9 mouse cellular contexts compared by ENCODE assay signal in genomic region chr5:114825978-114826691, GRCm38 (mm10). TPM values are rescaled to one million over a fixed set of nuclear protein-coding genes. Genes with fewer than 3 reads are reported as not detected.
DNase-seq lines count a peak whose midpoint lies in the region; ATAC-seq and TF ChIP-seq lines count a peak whose summit lies in the region.
"Had no signal": no experiment of that assay in that cellular context is flagged by ENCODE, and none has a peak within 500 bp of the region (broad histone marks: within the 10 kb centered on the region; RNA-seq: fewer than 3 reads in every experiment).

No protein-coding gene starts in this region.

- TF ChIP-seq CTCF in ES-Bruce4 (IDR thresholded peaks at IDR 0.05; ENCODE audit: low read depth, low read length) = no peak

- peak; percentile 89 for DNase-seq in adrenal gland, postnatal 14 days
- DNase-seq in embryonic facial prominence, embryonic 10.5 days (ENCODE audit: low spot score) = peak; percentile 95
- DNase-seq in heart, postnatal 4 days = peak; percentile 64
- DNase-seq in limb, embryonic 11.5 days (ENCODE audit: low spot score) = peak; percentile 91
- peak; percentile 97 for DNase-seq in midbrain, embryonic 11.5 days (ENCODE audit: low spot score, missing footprints)
- no peak for DNase-seq in left cerebral cortex, postnatal 36 days (ENCODE audit: low spot score in 2 of 2)

- H3K27ac ChIP-seq in ES-Bruce4 (ENCODE audit: insufficient read depth, low read length) = peak overlapping the region; percentile 27
- peak overlapping the region; percentile 85 for H3K27ac ChIP-seq in embryonic facial prominence, embryonic 10.5 days (replicated peaks)
- H3K27ac ChIP-seq in limb, embryonic 11.5 days (replicated peaks; ENCODE audit: low read depth, low read length) = no peak overlapping the region
- no peak overlapping the region for H3K27ac ChIP-seq in midbrain, embryonic 11.5 days (ENCODE audit: low read depth, low read length)
- H3K27ac ChIP-seq in stomach, embryonic 14.5 days (ENCODE audit: low read length) = no peak overlapping the region

- H3K9ac ChIP-seq in ES-Bruce4 (ENCODE audit: low read depth, poor library complexity, severe bottlenecking) = peak overlapping the region; percentile 53
- peak overlapping the region; percentile 62 for H3K9ac ChIP-seq in limb, embryonic 11.5 days (ENCODE audit: low read length)
- H3K9ac ChIP-seq in midbrain, embryonic 11.5 days (ENCODE audit: low read length) = peak overlapping the region; percentile 34; the same call in 1 of the 2 replicates
- no peak overlapping the region; the same call in 1 of the 2 replicates for H3K9ac ChIP-seq in stomach, embryonic 14.5 days (replicated peaks; ENCODE audit: low read depth, low read length)

- no peak for TF ChIP-seq EP300 in ES-Bruce4 (IDR thresholded peaks at IDR 0.05; ENCODE audit: insufficient read depth, low read depth, low read length)

- intact Hi-C loops in left cerebral cortex, postnatal 36 days (cut with DNase I) = no loop called here

- H3K36me3 ChIP-seq in ES-Bruce4 (ENCODE audit: control insufficient read depth, insufficient read depth, low read length, poor library complexity, severe bottlenecking) = peaks cover 2% of the 10 kb centered on the region; the same call in 1 of the 2 replicates
- H3K36me3 ChIP-seq in embryonic facial prominence, embryonic 10.5 days (replicated peaks) = peaks cover 14% of the 10 kb centered on the region
- peaks cover 3% of the 10 kb centered on the region; the same call in 1 of the 2 replicates for H3K36me3 ChIP-seq in limb, embryonic 11.5 days (ENCODE audit: control insufficient read depth, insufficient read depth, low read length)
- H3K36me3 ChIP-seq in midbrain, embryonic 11.5 days (ENCODE audit: control insufficient read depth, insufficient read depth, low read length) = no peaks in the 10 kb centered on the region
- H3K36me3 ChIP-seq in stomach, embryonic 14.5 days (ENCODE audit: control insufficient read depth, insufficient read depth, low read length) = no peaks in the 10 kb centered on the region

- H3K4me3 ChIP-seq in ES-Bruce4 (ENCODE audit: low read depth, low read length) = peak overlapping the region; percentile 57
- peak overlapping the region; percentile 54 for H3K4me3 ChIP-seq in embryonic facial prominence, embryonic 10.5 days
- H3K4me3 ChIP-seq in limb, embryonic 11.5 days (ENCODE audit: low read depth, low read length) = peak overlapping the region; percentile 22; the same call in 1 of the 2 replicates
- H3K4me3 ChIP-seq in midbrain, embryonic 11.5 days (ENCODE audit: low read depth, low read length) = peak overlapping the region; percentile 23
- peak overlapping the region; percentile 27 for H3K4me3 ChIP-seq in stomach, embryonic 14.5 days (ENCODE audit: low read depth, low read length)

- H3K27me3 ChIP-seq in ES-Bruce4 (ENCODE audit: control insufficient read depth, insufficient read depth, low read length, poor library complexity, severe bottlenecking) = no peaks in the 10 kb centered on the region
- no peaks in the 10 kb centered on the region for H3K27me3 ChIP-seq in embryonic facial prominence, embryonic 10.5 days (replicated peaks; ENCODE audit: low read depth, poor library complexity, severe bottlenecking)
- no peaks in the 10 kb centered on the region for H3K27me3 ChIP-seq in limb, embryonic 11.5 days (ENCODE audit: control insufficient read depth, insufficient read depth, low read length)
- no peaks in the 10 kb centered on the region for H3K27me3 ChIP-seq in midbrain, embryonic 11.5 days (ENCODE audit: control insufficient read depth, insufficient read depth, low read length)
- no peaks in the 10 kb centered on the region for H3K27me3 ChIP-seq in stomach, embryonic 14.5 days (ENCODE audit: control insufficient read depth, insufficient read depth, low read length)

- ATAC-seq in limb, embryonic 11.5 days (ENCODE audit: insufficient number of reproducible peaks, low FRiP score, low TSS enrichment, low read depth) = peak; percentile 64
- ATAC-seq in midbrain, embryonic 11.5 days (ENCODE audit: low FRiP score) = peak; percentile 78
- ATAC-seq in stomach, embryonic 14.5 days (ENCODE audit: insufficient number of reproducible peaks, insufficient read depth, low FRiP score, low read depth) = peak; percentile 88

- 11% methylated on average over 27 of the region's 27 CpGs for WGBS in embryonic facial prominence, embryonic 10.5 days
- WGBS in limb, embryonic 11.5 days = 10% methylated on average over 27 of the region's 27 CpGs
- 14% methylated on average over 27 of the region's 27 CpGs for WGBS in midbrain, embryonic 11.5 days
- WGBS in stomach, embryonic 14.5 days = 5% methylated on average over 27 of the region's 27 CpGs

- TF ChIP-seq POLR2A in ES-Bruce4 (IDR thresholded peaks at IDR 0.05; ENCODE audit: insufficient read depth, low read length) = peak; percentile 82

- H3K4me1 ChIP-seq in ES-Bruce4 (ENCODE audit: control insufficient read depth, insufficient read depth, low read length) = peaks cover 4% of the 10 kb centered on the region
- peaks cover 13% of the 10 kb centered on the region for H3K4me1 ChIP-seq in embryonic facial prominence, embryonic 10.5 days
- H3K4me1 ChIP-seq in limb, embryonic 11.5 days (ENCODE audit: control insufficient read depth, insufficient read depth, low read length) = 0 out of 2 replicates have a peak, but pooled peaks cover 2% of the 10 kb centered on the region
- no peaks in the 10 kb centered on the region for H3K4me1 ChIP-seq in midbrain, embryonic 11.5 days (ENCODE audit: control insufficient read depth, insufficient read depth, low read length)
- H3K4me1 ChIP-seq in stomach, embryonic 14.5 days (ENCODE audit: control insufficient read depth, insufficient read depth, low read length) = no peaks in the 10 kb centered on the region; the same call in 1 of the 2 replicates

- peak overlapping the region; percentile 65 for H3K4me2 ChIP-seq in limb, embryonic 11.5 days (ENCODE audit: low read depth, severe bottlenecking)
- H3K4me2 ChIP-seq in midbrain, embryonic 11.5 days = peak overlapping the region; percentile 41
- H3K4me2 ChIP-seq in stomach, embryonic 14.5 days (replicated peaks; ENCODE audit: low read depth, low read length) = peak overlapping the region; percentile 62

- H3K9me3 ChIP-seq in ES-Bruce4 (replicated peaks; ENCODE audit: control insufficient read depth, insufficient read depth, low read length, poor library complexity, severe bottlenecking) = peaks cover 13% of the 10 kb centered on the region
- peaks cover 10% of the 10 kb centered on the region; the same call in 1 of the 2 replicates for H3K9me3 ChIP-seq in embryonic facial prominence, embryonic 10.5 days
- no peaks in the 10 kb centered on the region for H3K9me3 ChIP-seq in limb, embryonic 11.5 days (ENCODE audit: control insufficient read depth, low read length)
- peaks cover 2% of the 10 kb centered on the region; the same call in 1 of the 2 replicates for H3K9me3 ChIP-seq in midbrain, embryonic 11.5 days (ENCODE audit: control insufficient read depth, low read length)
- H3K9me3 ChIP-seq in stomach, embryonic 14.5 days (ENCODE audit: control insufficient read depth, low read depth, low read length) = peaks cover 4% of the 10 kb centered on the region; the same call in 1 of the 2 replicates

RNA-seq across cellular contexts. Expression of gene 1500011B03Rik, which starts 2.9 kb away (rescaled TPM):
- 36.3 and 40.7 TPM in 2 replicates for polyA plus RNA-seq in ES-Bruce4 (2011; ENCODE audit: insufficient read depth, insufficient read length, low read depth, missing spikeins)
- 36.8 and 43.6 TPM in 2 replicates for total RNA-seq in adrenal gland, postnatal 14 days (2021)
- 108 TPM in 2 replicates for polyA plus RNA-seq in embryonic facial prominence, embryonic 10.5 days (2016; fragmentation: Nextera tagmentation; extraction: Ambion mirVana)
- 10 to 100 TPM; 15.9 to 17.6 TPM for total RNA-seq in heart, postnatal 4 days (2021)
- 91.5 and 93.4 TPM in 2 replicates for polyA plus RNA-seq in limb, embryonic 11.5 days (2014; fragmentation: Nextera tagmentation; extraction: Ambion mirVana)
- 150 and 157 TPM in 2 replicates for polyA plus RNA-seq in midbrain, embryonic 11.5 days (2014; fragmentation: Nextera tagmentation; extraction: Ambion mirVana)
- polyA plus RNA-seq in stomach, embryonic 14.5 days (2014; fragmentation: Nextera tagmentation; extraction: Ambion mirVana) = 112 and 113 TPM in 2 replicates
- total RNA-seq in left cerebral cortex, postnatal 36 days (2021) = 100 to 1,000 TPM; 169 to 176 TPM

RNA-seq across cellular contexts. Expression of gene 4930519G04Rik, which starts 27.3 kb away (rescaled TPM):
- polyA plus RNA-seq in ES-Bruce4 (2011; ENCODE audit: insufficient read depth, insufficient read length, low read depth, missing spikeins) = not detected in 2 replicates
- total RNA-seq in adrenal gland, postnatal 14 days (2021) = not detected in 2 replicates
- not detected in 2 replicates for polyA plus RNA-seq in embryonic facial prominence, embryonic 10.5 days (2016; fragmentation: Nextera tagmentation; extraction: Ambion mirVana)
- total RNA-seq in heart, postnatal 4 days (2021) = not detected
- not detected in 2 replicates for polyA plus RNA-seq in limb, embryonic 11.5 days (2014; fragmentation: Nextera tagmentation; extraction: Ambion mirVana)
- polyA plus RNA-seq in midbrain, embryonic 11.5 days (2014; fragmentation: Nextera tagmentation; extraction: Ambion mirVana) = not detected in 2 replicates
- not detected in 2 replicates for polyA plus RNA-seq in stomach, embryonic 14.5 days (2014; fragmentation: Nextera tagmentation; extraction: Ambion mirVana)
- not detected for total RNA-seq in left cerebral cortex, postnatal 36 days (2021)
- total RNA-seq: left cerebral cortex, adult 18-20 months had no signal

RNA-seq across cellular contexts. Expression of gene Gm9936, which starts 32.3 kb away (rescaled TPM):
- 0.21 TPM in 1 of 2 replicates, not detected in the other for polyA plus RNA-seq in ES-Bruce4 (2011; ENCODE audit: insufficient read depth, insufficient read length, low read depth, missing spikeins)
- not detected in 2 replicates for total RNA-seq in adrenal gland, postnatal 14 days (2021)
- polyA plus RNA-seq in embryonic facial prominence, embryonic 10.5 days (2016; fragmentation: Nextera tagmentation; extraction: Ambion mirVana) = 0.08 and 0.12 TPM in 2 replicates
- not detected for total RNA-seq in heart, postnatal 4 days (2021)
- 0.07 TPM in 1 of 2 replicates, not detected in the other for polyA plus RNA-seq in limb, embryonic 11.5 days (2014; fragmentation: Nextera tagmentation; extraction: Ambion mirVana)
- 0.28 and 0.56 TPM in 2 replicates for polyA plus RNA-seq in midbrain, embryonic 11.5 days (2014; fragmentation: Nextera tagmentation; extraction: Ambion mirVana)
- 0.09 and 0.28 TPM in 2 replicates for polyA plus RNA-seq in stomach, embryonic 14.5 days (2014; fragmentation: Nextera tagmentation; extraction: Ambion mirVana)
- 1 to 10 TPM in 1 of 2 experiments, under 1 TPM in 1; 1.00 to 1.0 TPM for total RNA-seq in left cerebral cortex, postnatal 36 days (2021)

RNA-seq across cellular contexts. Expression of gene Git2, which starts 50.8 kb away (rescaled TPM):
- polyA plus RNA-seq in ES-Bruce4 (2011; ENCODE audit: insufficient read depth, insufficient read length, low read depth, missing spikeins) = 42.0 and 43.6 TPM in 2 replicates
- 42.7 and 49.4 TPM in 2 replicates for total RNA-seq in adrenal gland, postnatal 14 days (2021)
- polyA plus RNA-seq in embryonic facial prominence, embryonic 10.5 days (2016; fragmentation: Nextera tagmentation; extraction: Ambion mirVana) = 36.7 and 38.1 TPM in 2 replicates
- 10 to 100 TPM; 38.8 to 49.5 TPM for total RNA-seq in heart, postnatal 4 days (2021)
- 35.2 and 39.1 TPM in 2 replicates for polyA plus RNA-seq in limb, embryonic 11.5 days (2014; fragmentation: Nextera tagmentation; extraction: Ambion mirVana)
- 29.5 and 30.0 TPM in 2 replicates for polyA plus RNA-seq in midbrain, embryonic 11.5 days (2014; fragmentation: Nextera tagmentation; extraction: Ambion mirVana)
- 41.2 and 42.6 TPM in 2 replicates for polyA plus RNA-seq in stomach, embryonic 14.5 days (2014; fragmentation: Nextera tagmentation; extraction: Ambion mirVana)
- 10 to 100 TPM; 32.0 to 46.1 TPM for total RNA-seq in left cerebral cortex, postnatal 36 days (2021)

RNA-seq across cellular contexts. Expression of gene Ankrd13a, which starts 51.7 kb away (rescaled TPM):
- polyA plus RNA-seq in ES-Bruce4 (2011; ENCODE audit: insufficient read depth, insufficient read length, low read depth, missing spikeins) = 70.6 and 71.8 TPM in 2 replicates
- total RNA-seq in adrenal gland, postnatal 14 days (2021) = 89.4 and 95.0 TPM in 2 replicates
- polyA plus RNA-seq in embryonic facial prominence, embryonic 10.5 days (2016; fragmentation: Nextera tagmentation; extraction: Ambion mirVana) = 44.4 and 48.1 TPM in 2 replicates
- 10 to 100 TPM; 60.6 to 60.8 TPM for total RNA-seq in heart, postnatal 4 days (2021)
- polyA plus RNA-seq in limb, embryonic 11.5 days (2014; fragmentation: Nextera tagmentation; extraction: Ambion mirVana) = 49.4 and 54.2 TPM in 2 replicates
- 64.7 and 71.9 TPM in 2 replicates for polyA plus RNA-seq in midbrain, embryonic 11.5 days (2014; fragmentation: Nextera tagmentation; extraction: Ambion mirVana)
- 35.6 and 49.5 TPM in 2 replicates for polyA plus RNA-seq in stomach, embryonic 14.5 days (2014; fragmentation: Nextera tagmentation; extraction: Ambion mirVana)
- total RNA-seq in left cerebral cortex, postnatal 36 days (2021) = 10 to 100 TPM; 34.7 to 35.4 TPM

Comparison
In these comparisons a context has a peak if more than half of its experiments do, and no peak if none do; other contexts are left out.
1. H3K27ac ChIP-seq: peak in ES-Bruce4 (single experiment) and embryonic facial prominence, embryonic 10.5 days (single experiment); none in limb, embryonic 11.5 days (single experiment), midbrain, embryonic 11.5 days (single experiment) and stomach, embryonic 14.5 days (single experiment).
2. DNase-seq: peak in adrenal gland, postnatal 14 days (single experiment), embryonic facial prominence, embryonic 10.5 days (single experiment), heart, postnatal 4 days (single experiment), limb, embryonic 11.5 days (single experiment) and midbrain, embryonic 11.5 days (single experiment); none in left cerebral cortex, postnatal 36 days (0 of 2).
3. Peak in every context shown above with its lines, with median percentiles within 50 percentile points of each other: H3K4me3 ChIP-seq, ATAC-seq and H3K4me2 ChIP-seq.